Mouse (Mus musculus): ENCODE measurements at regions not wholly inside any gene's neighbourhood (a gene's known extent, or its start where the extent isn't known, plus 50 kb on each side); places are given as distances from the start of the nearest gene placed in this dataset.
"Not testable (repeated sequence)": the region's sequence is repeated elsewhere in the genome, so short reads cannot be mapped to it uniquely, and the experiment has no call there.

GRCm38 (mm10) chr6:22716864-22717557, 158.3 kb upstream of the Ptprz1 start:
- DNase-seq, result no peak

GRCm38 (mm10) chr6:22716144-22716856, 159.0 kb upstream of the Ptprz1 start:
- DNase-seq, result no peak

- no peak for DNase-seq
Observed at GRCm38 (mm10) chr6:22698187-22698586, 177.1 kb upstream of the Ptprz1 start.

- DNase-seq, result no peak
Observed at GRCm38 (mm10) chr6:22688678-22689126, 186.6 kb upstream of the Ptprz1 start.

GRCm38 (mm10) chr6:22674586-22674929, 200.7 kb upstream of the Ptprz1 start:
- no peak for DNase-seq

- no peak for DNase-seq
Observed at GRCm38 (mm10) chr6:22673919-22674585, 201.2 kb upstream of the Ptprz1 start.

GRCm38 (mm10) chr6:22671524-22671923, 203.8 kb upstream of the Ptprz1 start:
- no peak for DNase-seq

GRCm38 (mm10) chr6:22668190-22668975, 206.9 kb upstream of the Ptprz1 start:
- DNase-seq, result no peak

- not testable (repeated sequence) for DNase-seq
Observed at GRCm38 (mm10) chr6:22657401-22657800, 217.9 kb upstream of the Ptprz1 start.

- DNase-seq, result no peak
Observed at GRCm38 (mm10) chr6:22640100-22640499, 235.2 kb upstream of the Ptprz1 start.

GRCm38 (mm10) chr6:22635141-22635540, 240.2 kb upstream of the Ptprz1 start:
- no peak for DNase-seq

GRCm38 (mm10) chr6:22634740-22635139, 240.6 kb upstream of the Ptprz1 start:
- DNase-seq, result no peak

- DNase-seq, result no peak
Observed at GRCm38 (mm10) chr6:22591592-22591991, 235.5 kb upstream of the Fam3c start.

- DNase-seq, result no peak
Observed at GRCm38 (mm10) chr6:22584851-22585250, 228.8 kb upstream of the Fam3c start.

- DNase-seq, result no peak
Observed at GRCm38 (mm10) chr6:22572925-22573324, 216.9 kb upstream of the Fam3c start.

GRCm38 (mm10) chr6:22567891-22568290, 211.8 kb upstream of the Fam3c start:
- DNase-seq, result no peak

GRCm38 (mm10) chr6:22548296-22549245, 192.5 kb upstream of the Fam3c start:
- no peak for DNase-seq

- DNase-seq, result no peak
Observed at GRCm38 (mm10) chr6:22541603-22542002, 185.6 kb upstream of the Fam3c start.

- no peak for DNase-seq
Observed at GRCm38 (mm10) chr6:22538254-22538653, 182.2 kb upstream of the Fam3c start.

- DNase-seq, result no peak
Observed at GRCm38 (mm10) chr6:22524384-22524783, 168.3 kb upstream of the Fam3c start.

GRCm38 (mm10) chr6:22523582-22524234, 167.7 kb upstream of the Fam3c start:
- DNase-seq, result no peak
